Mouse (Mus musculus) testis, adult 2 months (tissue): Measurements from ENCODE around the gene Opa1. TPM values are rescaled to one million over a fixed set of nuclear protein-coding genes. Genes with fewer than 3 reads are reported as not detected.

Source experiments
- H3K27ac ChIP-seq: fragments of 200-500 bp; 2 replicates; pipeline ENCODE4 v1.5.1; 2012; ENCODE audit warnings: low read depth, low read length; ENCODE audit not compliant: control insufficient read depth, insufficient read depth
- H3K27me3 ChIP-seq: fragments of 200-500 bp; 2 replicates; pipeline ENCODE4 v1.6.1; 2012; ENCODE audit warnings: mild to moderate bottlenecking, low read length, moderate library complexity; ENCODE audit not compliant: control insufficient read depth, insufficient read depth
- H3K36me3 ChIP-seq: fragments of 200-500 bp; 2 replicates; pipeline ENCODE4 v1.6.1; 2012; ENCODE audit warnings: mild to moderate bottlenecking, low read length; ENCODE audit not compliant: control insufficient read depth, insufficient read depth
- H3K4me1 ChIP-seq: fragments of 200-500 bp; 2 replicates; pipeline ENCODE4 v1.6.1; 2012; ENCODE audit warnings: low read length; ENCODE audit not compliant: control insufficient read depth, insufficient read depth
- H3K4me3 ChIP-seq: fragments of 200-500 bp; 2 replicates; pipeline ENCODE4 v1.5.1; 2012; ENCODE audit warnings: low read depth, mild to moderate bottlenecking, low read length, moderate library complexity, mixed read lengths; ENCODE audit not compliant: control insufficient read depth
- CTCF ChIP-seq: fragments of 200-500 bp; IDR thresholded peaks from 2 replicates; pipeline ENCODE4 v1.5.1; 2012; ENCODE audit warnings: low read depth, mild to moderate bottlenecking, inconsistent platforms, low read length, moderate library complexity; ENCODE audit not compliant: control insufficient read depth, insufficient read depth, insufficient replicate concordance
- POLR2A ChIP-seq: fragments of 200-500 bp; IDR thresholded peaks from 2 replicates; pipeline ENCODE4 v1.6.1; 2012; ENCODE audit warnings: low read depth, mild to moderate bottlenecking, inconsistent platforms, low read length, moderate library complexity; ENCODE audit not compliant: control insufficient read depth
- polyA plus RNA-seq: library from polyadenylated mRNA; depleted of rRNA; stranded (reverse); fragments of >200 nt; gene quantifications from 2 replicates; pipeline ENCODE4 v1.2.3, GENCODE M21; 2012

Gene Opa1
- polyA plus RNA-seq, 1 experiment, result 7.9 TPM

DNA sequence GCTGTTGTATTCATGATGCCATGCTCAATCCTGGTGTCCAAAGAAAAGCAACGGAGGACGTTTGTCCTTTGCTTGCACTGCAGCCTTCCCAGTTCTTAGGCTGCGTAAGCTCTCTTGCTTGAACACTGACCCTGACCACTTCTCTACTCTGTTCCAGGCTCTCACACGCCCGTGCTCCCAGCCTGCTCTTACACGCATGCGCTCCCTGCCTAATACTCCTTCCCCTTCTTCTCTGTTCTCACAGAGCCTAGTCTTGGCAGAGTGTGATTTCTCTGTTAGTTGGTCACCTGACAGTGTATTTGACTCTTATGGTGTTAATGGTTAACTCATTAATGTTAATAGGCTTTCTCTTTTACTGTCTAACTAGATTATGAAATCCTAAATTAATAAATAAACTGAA lies 28.0 kb downstream of the Opa1 start:
- Histone ChIP-seq H3K4me1 (no peaks in the 10 kb centered on the region), H3K27me3 (no peaks in the 10 kb centered on the region), H3K36me3 (peaks cover 3% of the 10 kb centered on the region; the same call in 1 of the 2 replicates), H3K4me3 (no peak overlapping the region), H3K27ac (no peak overlapping the region)
- no peak for TF ChIP-seq CTCF

GRCm38 (mm10) chr16:29614762-29615161 lies 35.6 kb downstream of the Opa1 start:
- TF ChIP-seq POLR2A (no peak), CTCF (no peak)
- Histone ChIP-seq H3K27ac (no peak overlapping the region), H3K36me3 (peaks cover 5% of the 10 kb centered on the region), H3K27me3 (no peaks in the 10 kb centered on the region), H3K4me1 (no peaks in the 10 kb centered on the region), H3K4me3 (no peak overlapping the region)

DNA sequence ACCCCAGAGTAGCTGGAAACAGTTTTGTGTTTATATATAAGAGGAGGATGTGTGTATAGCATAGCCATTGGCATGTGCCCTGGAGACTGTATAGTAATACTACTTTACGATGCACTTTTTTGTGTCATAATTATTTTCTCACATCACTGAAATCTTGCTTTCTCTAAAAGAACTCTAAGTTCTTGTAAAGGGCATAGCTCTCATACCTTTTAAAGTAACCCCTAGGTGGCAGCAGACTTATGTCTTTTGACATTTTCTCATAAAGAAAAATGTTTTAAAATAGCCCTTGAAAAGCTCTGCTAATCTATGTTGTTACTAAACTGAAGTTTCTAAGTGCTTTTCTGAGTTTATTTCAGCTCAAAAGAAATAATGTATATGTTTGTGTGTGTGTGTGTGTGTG lies 49.9 kb downstream of the Opa1 start:
- Histone ChIP-seq H3K36me3 (peaks cover 2% of the 10 kb centered on the region; the same call in 1 of the 2 replicates), H3K4me1 (no peaks in the 10 kb centered on the region)

DNA sequence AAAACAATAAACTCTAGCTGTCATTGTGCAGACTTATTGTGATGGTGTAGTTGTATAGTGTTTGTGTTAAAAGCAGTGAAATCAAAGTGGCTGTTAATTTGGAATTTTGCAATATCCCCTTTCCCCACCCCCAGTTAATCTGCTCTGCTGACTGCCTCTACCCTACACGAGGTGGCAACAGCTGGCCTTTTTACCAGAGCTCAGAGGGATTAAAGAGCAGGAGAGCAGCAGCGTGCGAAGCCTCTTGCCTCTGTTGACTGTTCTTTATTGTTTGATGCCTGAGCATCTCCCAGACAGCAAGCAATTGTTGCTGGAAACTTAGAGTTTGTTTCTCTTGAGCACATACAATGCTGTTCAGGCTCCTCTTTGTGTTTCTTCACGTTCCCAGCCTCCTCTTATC lies 56.6 kb downstream of the Opa1 start:
- no peak for TF ChIP-seq CTCF
- no peak for TF ChIP-seq POLR2A
- H3K27ac ChIP-seq, result no peak overlapping the region
- no peaks in the 10 kb centered on the region for H3K36me3 ChIP-seq
- H3K4me3 ChIP-seq, result no peak overlapping the region
- no peaks in the 10 kb centered on the region for H3K27me3 ChIP-seq
- no peaks in the 10 kb centered on the region for H3K4me1 ChIP-seq

More for the DNA sequence above, 49.9 kb downstream of the Opa1 start:
- Histone ChIP-seq H3K27ac (no peak overlapping the region), H3K4me3 (no peak overlapping the region), H3K27me3 (no peaks in the 10 kb centered on the region)
- TF ChIP-seq CTCF (no peak), POLR2A (no peak)

GRCm38 (mm10) chr16:29642376-29642775 lies 63.2 kb downstream of the Opa1 start:
- Histone ChIP-seq H3K27me3 (no peaks in the 10 kb centered on the region), H3K4me3 (no peak overlapping the region), H3K36me3 (no peaks in the 10 kb centered on the region), H3K4me1 (no peaks in the 10 kb centered on the region), H3K27ac (no peak overlapping the region)
- no peak for TF ChIP-seq CTCF
- TF ChIP-seq POLR2A, result no peak

DNA sequence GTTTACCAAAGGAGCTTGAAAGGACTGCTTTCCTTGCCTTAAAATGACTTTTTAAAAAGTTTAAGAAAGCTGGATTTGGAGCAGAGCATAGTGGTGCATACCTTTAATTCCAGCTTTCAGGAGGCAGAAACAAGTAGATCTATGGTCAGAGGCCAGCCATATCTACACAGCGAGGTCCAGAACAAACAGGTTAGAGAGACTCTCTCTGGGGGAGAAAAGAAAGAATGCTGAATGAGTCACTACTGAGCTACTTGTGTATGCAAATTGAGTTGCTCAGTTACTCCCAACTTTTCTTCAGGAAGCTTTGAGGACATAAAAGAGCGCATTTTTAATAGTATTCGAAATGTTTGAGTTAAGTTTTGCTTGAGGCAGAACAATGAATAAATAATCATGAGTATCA lies 65.7 kb downstream of the Opa1 start:
- TF ChIP-seq CTCF (no peak), POLR2A (no peak)
- H3K4me1 ChIP-seq, result no peaks in the 10 kb centered on the region
- no peak overlapping the region for H3K27ac ChIP-seq
- no peak overlapping the region for H3K4me3 ChIP-seq
- no peaks in the 10 kb centered on the region for H3K27me3 ChIP-seq
- no peaks in the 10 kb centered on the region; the same call in none of the 2 replicates for H3K36me3 ChIP-seq

DNA sequence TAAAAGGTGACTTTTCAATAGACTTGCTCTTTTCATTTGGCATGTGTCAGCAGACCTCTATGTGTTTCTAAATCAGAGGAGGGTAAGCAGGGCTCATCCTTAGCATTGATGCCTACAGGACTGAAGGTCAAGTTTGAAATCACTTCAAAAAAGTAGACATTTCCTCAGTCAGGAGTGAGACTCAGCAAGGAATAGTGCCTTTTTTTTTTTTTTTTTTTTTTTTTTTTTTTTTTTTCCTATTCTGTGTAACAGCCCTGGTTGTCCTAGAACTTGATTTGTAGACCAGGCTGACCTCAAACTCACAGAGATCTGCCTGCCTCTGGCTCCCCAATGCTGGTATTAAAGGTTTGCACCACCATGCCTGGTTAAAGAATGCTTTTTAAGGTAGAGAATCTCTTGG lies 67.1 kb downstream of the Opa1 start:
- no peaks in the 10 kb centered on the region for H3K27me3 ChIP-seq
- no peaks in the 10 kb centered on the region for H3K4me1 ChIP-seq
- no peak overlapping the region for H3K27ac ChIP-seq
- no peaks in the 10 kb centered on the region; the same call in none of the 2 replicates for H3K36me3 ChIP-seq
- TF ChIP-seq POLR2A (no peak), CTCF (no peak)
- H3K4me3 ChIP-seq, result no peak overlapping the region
